Mouse (Mus musculus): ENCODE measurements around the gene Gm11733. TPM values are rescaled to one million over a fixed set of nuclear protein-coding genes. Genes with fewer than 3 reads are reported as not detected.
A peak's percentile ranks its signal among the peaks of the same experiment; 100 is the strongest.

Gene Gm11733
- polyA plus RNA-seq, 1 experiment from 2014 or later = not detected

DNA sequence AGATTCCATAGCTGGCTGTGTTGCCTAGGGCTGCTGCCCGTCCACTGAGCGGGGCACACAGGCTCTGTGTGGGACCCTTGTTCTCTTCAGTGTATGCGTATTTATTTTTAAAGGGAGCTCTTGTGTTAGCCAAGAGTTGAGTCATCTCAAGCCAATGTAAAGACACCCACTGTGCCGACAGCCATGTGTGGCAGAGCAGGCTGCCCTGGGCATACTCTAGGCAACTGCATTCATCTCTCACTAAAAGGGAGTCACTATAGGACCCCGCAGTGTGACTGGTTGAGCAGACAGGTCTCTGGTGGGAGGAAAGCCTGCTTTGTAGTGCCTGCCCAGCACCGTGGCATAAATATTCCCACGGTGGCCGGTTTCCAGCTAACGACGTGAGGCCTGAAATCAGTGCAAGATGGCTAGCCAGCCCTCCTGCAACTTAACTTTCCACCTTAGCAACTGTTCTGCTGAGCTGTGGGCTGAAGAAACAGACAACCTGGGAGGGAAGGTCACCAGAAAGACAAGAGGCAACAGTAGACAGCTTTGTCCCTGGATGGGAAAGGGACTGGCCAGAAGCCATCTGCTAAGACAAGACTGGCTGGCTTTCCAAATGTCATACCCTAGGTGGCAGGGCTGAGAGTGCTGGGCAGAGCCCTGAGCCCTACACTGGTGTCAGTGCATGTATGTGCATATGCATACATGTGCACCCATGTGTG is 31.7 kb downstream of the Gm11733 start:
- Histone ChIP-seq H3K9ac (no peak overlapping the region), H3K27me3 (no peaks in the 10 kb centered on the region), H3K36me3 (no peaks in the 10 kb centered on the region), H3K4me1 (peaks cover 5% of the 10 kb centered on the region; the same call in 1 of the 2 replicates), H3K4me2 (replicated peaks) (no peak overlapping the region), H3K27ac (replicated peaks) (no peak overlapping the region), H3K9me3 (replicated peaks) (no peaks in the 10 kb centered on the region), H3K4me3 (replicated peaks) (no peak overlapping the region)
- ATAC-seq (ENCODE audit: insufficient number of reproducible peaks, low FRiP score, low TSS enrichment, low read depth) = peak; percentile 43; the same call in 1 of the 2 replicates
- 61% methylated on average over 10 of the region's 10 CpGs for WGBS

- 89% methylated on average over 3 of the region's 3 CpGs for WGBS
- no peak overlapping the region for H3K9ac ChIP-seq
- no peaks in the 10 kb centered on the region for H3K9me3 ChIP-seq (replicated peaks)
- no peaks in the 10 kb centered on the region for H3K27me3 ChIP-seq
- H3K36me3 ChIP-seq = no peaks in the 10 kb centered on the region
- H3K4me1 ChIP-seq = peaks cover 5% of the 10 kb centered on the region; the same call in 1 of the 2 replicates
- no peak for ATAC-seq (ENCODE audit: insufficient number of reproducible peaks, low FRiP score, low TSS enrichment, low read depth)
- H3K4me2 ChIP-seq (replicated peaks) = no peak overlapping the region
- no peak overlapping the region for H3K27ac ChIP-seq (replicated peaks)
- no peak overlapping the region for H3K4me3 ChIP-seq (replicated peaks)
These were observed 32.2 kb downstream of the Gm11733 start for GRCm38 (mm10) chr11:117516422-117516796.

DNA sequence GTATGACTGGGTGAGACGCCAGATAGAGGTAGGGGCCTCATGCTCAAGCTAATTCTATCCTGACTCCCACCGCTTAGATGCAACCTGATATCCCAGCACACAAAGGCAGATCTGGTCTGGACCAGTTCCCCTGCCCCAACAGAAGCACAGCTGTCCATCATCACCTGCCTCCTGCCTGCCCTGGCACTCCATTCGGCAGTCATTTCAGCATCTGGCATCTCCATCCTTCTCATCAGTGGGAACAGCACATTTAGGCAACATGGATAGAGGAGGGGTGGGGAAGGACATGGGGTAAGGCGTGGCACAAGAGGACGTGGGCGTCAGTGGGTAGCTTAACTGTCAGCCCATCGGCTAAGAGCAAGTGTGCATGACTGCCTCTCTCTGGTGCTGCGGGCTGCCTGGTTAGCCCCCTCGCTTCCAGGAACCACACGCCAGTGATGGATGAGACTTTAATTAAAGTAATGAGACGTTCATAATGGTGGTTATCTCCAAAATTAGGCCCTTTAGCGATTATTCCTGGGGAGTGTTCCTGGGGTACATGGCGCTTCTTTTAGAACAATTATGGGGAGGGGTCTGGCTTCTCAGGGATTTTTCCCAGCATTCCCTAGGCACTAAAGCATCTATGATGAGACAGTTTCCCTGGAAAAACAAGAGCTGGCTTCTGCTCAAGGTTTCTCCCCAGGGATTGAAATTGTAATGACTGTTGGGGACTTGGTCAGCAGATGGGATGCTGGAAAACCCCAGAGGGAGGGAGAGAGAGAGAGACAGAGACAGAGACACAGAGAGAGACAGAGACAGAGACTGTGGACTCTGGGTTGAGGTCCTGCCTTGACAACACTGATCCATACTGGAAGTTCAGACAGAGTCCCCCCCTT is 38.0 kb downstream of the Gm11733 start:
- Histone ChIP-seq H3K4me3 (replicated peaks) (no peak overlapping the region), H3K27me3 (no peaks in the 10 kb centered on the region; the same call in 1 of the 2 replicates), H3K4me2 (replicated peaks) (no peak overlapping the region), H3K4me1 (peaks cover 40% of the 10 kb centered on the region), H3K9ac (no peak overlapping the region), H3K27ac (replicated peaks) (0 out of 2 replicates have a peak overlapping the region, but pooled peaks have one; percentile 80), H3K36me3 (no peaks in the 10 kb centered on the region), H3K9me3 (replicated peaks) (no peaks in the 10 kb centered on the region)
- no peak for ATAC-seq (ENCODE audit: insufficient number of reproducible peaks, low FRiP score, low TSS enrichment, low read depth)
- 45% methylated on average over 13 of the region's 13 CpGs for WGBS

DNA sequence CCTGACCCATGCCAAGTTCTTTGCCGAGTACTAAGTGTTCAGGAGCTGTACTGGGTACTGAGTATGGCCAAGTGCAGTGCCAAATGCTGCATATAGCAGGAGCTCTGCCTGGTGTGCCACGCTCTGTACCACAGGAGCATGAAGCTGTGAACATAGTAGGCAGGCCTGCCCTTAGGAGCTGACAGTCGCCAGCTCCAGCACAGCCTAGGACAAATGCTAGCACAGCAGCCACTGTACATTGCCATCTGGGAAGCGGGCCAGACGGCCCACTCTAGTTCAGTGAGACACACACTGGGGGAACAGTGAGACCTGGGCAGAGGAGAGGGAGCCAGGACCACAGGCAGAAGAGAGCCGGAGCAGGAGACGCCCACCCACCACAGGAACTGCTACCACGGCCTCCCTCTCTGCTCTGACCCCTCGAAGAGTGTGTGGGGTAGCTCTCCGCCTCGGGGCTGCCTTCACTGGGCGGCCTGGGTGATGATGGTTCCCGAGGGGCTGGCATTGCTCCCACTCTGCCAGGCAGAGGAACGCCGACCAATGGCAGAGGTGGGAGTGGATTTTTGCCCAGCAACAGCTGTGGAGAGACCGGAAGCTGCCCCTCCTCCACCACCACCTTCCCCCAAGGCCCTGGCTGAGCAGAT is 38.8 kb downstream of the Gm11733 start:
- ATAC-seq (ENCODE audit: insufficient number of reproducible peaks, low FRiP score, low TSS enrichment, low read depth) = peak; percentile 61
- H3K9ac ChIP-seq = no peak overlapping the region
- H3K4me3 ChIP-seq (replicated peaks) = no peak overlapping the region
- peak overlapping the region; percentile 80 for H3K27ac ChIP-seq (replicated peaks)
- H3K36me3 ChIP-seq = no peaks in the 10 kb centered on the region
- 26% methylated on average over 16 of the region's 16 CpGs for WGBS
- H3K4me1 ChIP-seq = peaks cover 40% of the 10 kb centered on the region
- H3K9me3 ChIP-seq (replicated peaks) = no peaks in the 10 kb centered on the region
- no peaks in the 10 kb centered on the region; the same call in 1 of the 2 replicates for H3K27me3 ChIP-seq
- H3K4me2 ChIP-seq (replicated peaks) = peak overlapping the region; percentile 30

DNA sequence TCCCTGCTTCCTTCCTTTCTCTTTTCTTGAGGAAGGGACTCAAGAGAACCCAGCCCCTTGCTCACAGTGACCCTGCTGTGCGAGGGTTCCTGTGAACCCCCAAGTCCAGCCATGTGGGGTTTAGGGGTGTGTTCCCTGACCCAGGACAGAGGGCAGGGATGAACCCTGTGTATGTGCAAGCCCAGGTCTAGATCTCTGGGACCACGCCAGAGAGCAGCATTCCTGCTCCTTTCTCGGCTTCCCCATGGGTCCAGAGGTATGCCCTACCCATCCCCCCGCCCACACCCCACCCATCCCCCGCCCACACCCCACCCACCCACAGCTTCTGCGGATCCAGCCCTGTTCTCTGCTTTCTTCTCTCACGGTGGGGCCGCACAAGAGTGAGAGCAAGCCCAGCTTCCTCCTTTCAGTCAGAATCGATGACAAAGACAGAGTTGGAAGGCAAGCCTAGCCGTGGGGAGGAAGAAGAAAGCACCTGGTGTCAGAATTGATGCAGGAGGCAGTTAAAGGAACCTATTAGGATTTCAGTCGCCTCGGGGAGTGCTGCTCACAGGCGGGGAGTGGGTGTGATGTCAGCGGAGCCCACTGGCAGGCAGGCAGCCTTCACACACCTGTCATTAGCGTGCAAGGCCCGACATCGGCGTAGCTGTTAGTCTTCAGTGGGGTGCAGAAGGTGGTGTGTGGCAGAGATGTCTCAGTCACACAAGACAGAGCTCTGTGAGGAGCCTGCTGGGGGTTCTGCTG is 41.6 kb downstream of the Gm11733 start:
- Histone ChIP-seq H3K9ac (no peak overlapping the region), H3K27ac (replicated peaks) (no peak overlapping the region), H3K4me1 (peaks cover 40% of the 10 kb centered on the region), H3K27me3 (no peaks in the 10 kb centered on the region; the same call in 1 of the 2 replicates), H3K4me2 (replicated peaks) (peak overlapping the region; percentile 4), H3K9me3 (replicated peaks) (no peaks in the 10 kb centered on the region), H3K4me3 (replicated peaks) (no peak overlapping the region), H3K36me3 (no peaks in the 10 kb centered on the region)
- no peak for ATAC-seq (ENCODE audit: insufficient number of reproducible peaks, low FRiP score, low TSS enrichment, low read depth)
- WGBS = 17% methylated on average over 18 of the region's 18 CpGs

DNA sequence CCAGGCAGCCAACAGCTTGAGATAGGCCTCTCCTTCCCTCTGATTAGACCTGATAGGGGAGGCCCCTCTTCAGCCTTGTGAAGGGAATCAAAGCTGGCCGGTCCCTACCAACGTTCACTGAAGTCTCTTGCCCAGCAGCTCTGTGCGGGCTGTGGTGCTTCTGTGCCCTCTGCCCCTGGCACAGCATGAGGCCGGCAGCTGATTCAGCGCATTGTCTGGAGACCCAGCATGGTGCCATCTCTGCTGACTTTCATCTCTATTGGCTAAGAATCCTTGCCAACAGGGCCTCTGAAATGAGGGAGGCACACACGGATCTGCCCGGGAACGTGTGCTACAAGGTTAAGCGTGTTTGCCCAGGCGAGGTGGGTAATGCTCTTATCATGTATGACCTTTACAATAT is 48.2 kb downstream of the Gm11733 start:
- Histone ChIP-seq H3K9ac (no peak overlapping the region), H3K27ac (replicated peaks) (no peak overlapping the region), H3K4me2 (replicated peaks) (no peak overlapping the region), H3K9me3 (replicated peaks) (no peaks in the 10 kb centered on the region), H3K36me3 (no peaks in the 10 kb centered on the region), H3K4me1 (peaks cover 11% of the 10 kb centered on the region; the same call in 1 of the 2 replicates), H3K27me3 (no peaks in the 10 kb centered on the region), H3K4me3 (replicated peaks) (no peak overlapping the region)
- WGBS = 61% methylated on average over 10 of the region's 10 CpGs
- ATAC-seq (ENCODE audit: insufficient number of reproducible peaks, low FRiP score, low TSS enrichment, low read depth) = no peak

DNA sequence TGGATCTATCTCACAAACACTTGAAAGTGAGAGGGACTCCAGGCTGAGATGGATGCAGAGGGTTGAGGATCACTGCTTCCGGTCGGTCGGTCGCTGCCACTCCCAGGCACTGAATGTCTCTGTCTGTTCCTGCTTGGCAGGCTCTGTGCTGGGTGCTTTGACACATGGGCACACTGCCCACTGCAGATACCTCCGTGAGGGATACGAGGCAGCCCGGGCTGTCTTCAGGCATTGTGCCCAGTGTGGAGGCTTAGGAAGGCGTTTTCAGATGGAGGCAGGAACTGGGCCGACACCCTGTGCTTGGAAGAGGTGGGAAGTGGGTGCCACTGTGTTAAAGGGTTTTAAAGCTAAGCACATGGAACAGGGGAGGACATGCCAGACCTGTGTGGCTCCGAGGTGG is 50.7 kb downstream of the Gm11733 start:
- no peak overlapping the region for H3K27ac ChIP-seq (replicated peaks)
- H3K4me3 ChIP-seq (replicated peaks) = no peak overlapping the region
- no peaks in the 10 kb centered on the region for H3K36me3 ChIP-seq
- no peaks in the 10 kb centered on the region for H3K9me3 ChIP-seq (replicated peaks)
- H3K4me1 ChIP-seq = peaks cover 11% of the 10 kb centered on the region; the same call in 1 of the 2 replicates
- H3K9ac ChIP-seq = no peak overlapping the region
- H3K4me2 ChIP-seq (replicated peaks) = no peak overlapping the region
- WGBS = 58% methylated on average over 10 of the region's 10 CpGs
- ATAC-seq (ENCODE audit: insufficient number of reproducible peaks, low FRiP score, low TSS enrichment, low read depth) = peak; percentile 49; the same call in 1 of the 2 replicates
- H3K27me3 ChIP-seq = no peaks in the 10 kb centered on the region

DNA sequence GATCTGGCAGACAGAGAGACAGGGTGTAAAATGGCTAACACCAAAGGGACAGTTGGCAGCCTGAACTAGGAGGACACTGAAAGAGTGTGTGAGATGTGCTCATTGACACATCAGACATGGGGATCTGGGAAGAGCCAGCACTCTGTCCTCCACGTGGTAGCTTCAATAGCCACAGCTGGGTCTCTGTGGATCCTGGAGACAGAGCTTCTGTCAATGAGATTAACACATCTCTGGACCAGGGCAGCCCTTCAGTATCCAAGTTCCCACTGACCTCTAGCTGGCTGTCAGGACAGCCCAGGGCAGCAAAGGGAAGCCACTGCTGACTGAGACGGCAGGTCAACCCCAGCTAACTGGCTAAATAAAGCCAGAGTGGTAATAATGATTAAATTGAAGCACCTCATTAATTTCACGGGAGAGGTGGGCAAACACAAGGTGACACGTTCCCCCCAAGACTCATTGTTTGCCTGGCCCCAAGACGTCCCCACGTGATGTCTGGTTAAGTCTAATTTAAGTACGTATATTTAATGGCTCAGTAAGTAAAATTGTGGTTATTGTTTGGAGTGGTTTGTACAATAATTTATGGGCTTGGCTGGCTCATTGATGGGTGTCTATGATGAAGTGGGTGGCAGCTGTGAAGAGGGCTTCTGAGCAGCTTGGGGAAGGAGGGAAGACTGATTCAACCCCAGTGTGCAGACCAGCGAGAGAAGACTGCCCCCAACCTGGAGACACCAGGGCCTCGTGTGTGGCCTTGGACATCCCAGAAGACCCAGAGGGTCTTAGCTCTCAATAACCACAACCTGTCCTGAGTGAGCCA is 51.5 kb downstream of the Gm11733 start:
- Histone ChIP-seq H3K27me3 (no peaks in the 10 kb centered on the region), H3K9me3 (replicated peaks) (no peaks in the 10 kb centered on the region), H3K4me2 (replicated peaks) (no peak overlapping the region), H3K9ac (no peak overlapping the region), H3K4me1 (peaks cover 11% of the 10 kb centered on the region; the same call in 1 of the 2 replicates), H3K27ac (replicated peaks) (no peak overlapping the region), H3K36me3 (no peaks in the 10 kb centered on the region), H3K4me3 (replicated peaks) (no peak overlapping the region)
- WGBS = 67% methylated on average over 9 of the region's 9 CpGs
- ATAC-seq (ENCODE audit: insufficient number of reproducible peaks, low FRiP score, low TSS enrichment, low read depth) = no peak

- Histone ChIP-seq H3K4me1 (peaks cover 14% of the 10 kb centered on the region; the same call in 1 of the 2 replicates), H3K9me3 (replicated peaks) (no peaks in the 10 kb centered on the region), H3K27me3 (no peaks in the 10 kb centered on the region), H3K9ac (no peak overlapping the region), H3K4me2 (replicated peaks) (no peak overlapping the region), H3K36me3 (no peaks in the 10 kb centered on the region), H3K4me3 (replicated peaks) (no peak overlapping the region), H3K27ac (replicated peaks) (no peak overlapping the region)
- ATAC-seq (ENCODE audit: insufficient number of reproducible peaks, low FRiP score, low TSS enrichment, low read depth) = no peak
- WGBS = 59% methylated on average over 3 of the region's 3 CpGs
These were observed 52.4 kb downstream of the Gm11733 start for GRCm38 (mm10) chr11:117536586-117536985.

Measured in embryonic facial prominence, embryonic 15.5 days (tissue).